Mouse (Mus musculus): ENCODE measurements around the gene Suclg1. TPM values are rescaled to one million over a fixed set of nuclear protein-coding genes. Genes with fewer than 3 reads are reported as not detected.

Suclg1 gene
- polyA plus RNA-seq, 1 experiment from 2014 or later, result 307 TPM

DNA sequence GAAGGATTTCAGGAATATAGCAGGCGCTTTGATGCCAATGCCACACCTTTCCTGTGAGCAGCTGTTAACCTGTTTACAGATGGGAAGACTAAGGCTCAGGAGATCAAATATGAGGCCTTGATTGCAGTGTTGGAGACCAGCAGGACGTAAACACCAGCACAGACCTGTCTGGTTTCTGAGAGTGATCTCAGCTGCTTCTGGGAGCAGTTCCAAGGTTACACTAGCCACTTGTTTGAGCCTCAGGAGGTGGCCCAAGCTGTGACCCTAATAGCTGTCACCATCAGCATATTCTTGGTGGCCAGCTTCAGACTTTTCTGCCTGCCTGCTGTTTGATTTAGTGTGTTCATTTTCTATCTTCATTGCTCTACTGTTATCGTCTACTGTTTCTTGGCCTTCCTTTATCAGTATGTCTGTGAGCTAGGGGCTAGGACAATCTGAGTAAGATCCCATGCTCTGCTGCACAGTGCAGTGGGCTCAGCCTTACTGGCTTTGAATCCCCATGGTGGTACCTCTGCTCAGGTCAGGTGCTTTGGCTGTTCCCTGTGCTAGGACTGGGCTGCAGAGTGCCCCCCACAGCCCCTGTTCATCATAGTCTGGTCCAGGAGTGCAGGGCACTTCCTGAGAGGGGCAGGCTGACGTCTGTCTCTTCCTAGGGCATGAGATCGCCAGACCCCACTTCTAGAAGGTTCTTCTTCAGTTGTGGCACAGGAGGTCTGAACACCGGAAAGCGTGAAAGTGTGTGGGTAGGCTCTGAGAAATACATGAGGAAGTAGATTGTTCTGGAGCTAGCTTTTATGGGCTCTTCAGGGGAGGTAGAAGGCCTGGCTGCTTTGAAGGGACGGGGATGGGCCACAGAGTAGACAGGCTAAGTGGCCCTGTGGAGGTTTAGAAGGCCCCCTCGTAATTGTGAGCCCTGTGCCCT lies 6.4 kb downstream of the Suclg1 start:
- Histone ChIP-seq H3K9ac (ENCODE audit: low read depth, low read length) (0 out of 2 replicates have a peak overlapping the region, but pooled peaks have one; percentile 40), H3K4me1 (replicated peaks; ENCODE audit: insufficient read depth, low read length) (peaks cover 10% of the 10 kb centered on the region), H3K4me2 (ENCODE audit: low read length) (no peak overlapping the region), H3K27ac (no peak overlapping the region), H3K27me3 (ENCODE audit: insufficient read depth, low read length) (no peaks in the 10 kb centered on the region), H3K36me3 (ENCODE audit: insufficient read depth, low read length) (0 out of 2 replicates have a peak, but pooled peaks cover 5% of the 10 kb centered on the region), H3K9me3 (replicated peaks; ENCODE audit: low read length) (no peaks in the 10 kb centered on the region), H3K4me3 (replicated peaks; ENCODE audit: low read depth, low read length) (no peak overlapping the region)
- no peak for TF ChIP-seq CTCF (IDR thresholded peaks at IDR 0.05; ENCODE audit: low read depth)
- 70% methylated on average over 9 of the region's 9 CpGs for WGBS
- no peak; the same call in none of the 2 replicates for ATAC-seq (replicated peaks; ENCODE audit: low FRiP score, low read depth)
- DNase-seq (ENCODE audit: low spot score), result peak; percentile 18

DNA sequence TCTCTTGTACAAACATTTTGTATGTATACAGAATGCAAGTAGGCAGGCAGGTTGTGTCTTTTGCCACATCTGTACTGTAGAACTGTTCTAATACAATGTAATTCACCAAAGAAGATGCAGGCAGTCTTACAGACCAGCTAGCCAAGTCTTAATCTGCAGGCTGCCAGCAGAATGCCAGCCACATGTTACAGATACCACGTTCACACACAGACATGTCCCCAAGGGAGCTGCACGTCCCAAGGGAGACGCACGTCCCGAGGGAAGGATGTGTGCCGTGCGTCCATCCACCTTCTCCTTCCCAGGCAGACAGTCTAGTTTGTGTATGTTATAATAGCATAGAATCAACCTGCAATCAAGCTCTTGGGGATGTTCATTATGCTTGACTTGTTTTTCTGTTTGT lies 8.9 kb downstream of the Suclg1 start:
- no peak overlapping the region for H3K9ac ChIP-seq (ENCODE audit: low read depth, low read length)
- no peak for ATAC-seq (replicated peaks; ENCODE audit: low FRiP score, low read depth)
- H3K4me3 ChIP-seq (replicated peaks; ENCODE audit: low read depth, low read length), result no peak overlapping the region
- H3K4me2 ChIP-seq (ENCODE audit: low read length), result no peak overlapping the region
- no peaks in the 10 kb centered on the region for H3K9me3 ChIP-seq (replicated peaks; ENCODE audit: low read length)
- 94% methylated on average over 7 of the region's 7 CpGs for WGBS
- no peak for TF ChIP-seq CTCF (IDR thresholded peaks at IDR 0.05; ENCODE audit: low read depth)
- no peaks in the 10 kb centered on the region for H3K27me3 ChIP-seq (ENCODE audit: insufficient read depth, low read length)
- no peak for DNase-seq (ENCODE audit: low spot score)
- peaks cover 19% of the 10 kb centered on the region for H3K36me3 ChIP-seq (ENCODE audit: insufficient read depth, low read length)
- H3K27ac ChIP-seq, result no peak overlapping the region
- H3K4me1 ChIP-seq (replicated peaks; ENCODE audit: insufficient read depth, low read length), result peaks cover 9% of the 10 kb centered on the region; the same call in 1 of the 2 replicates

DNA sequence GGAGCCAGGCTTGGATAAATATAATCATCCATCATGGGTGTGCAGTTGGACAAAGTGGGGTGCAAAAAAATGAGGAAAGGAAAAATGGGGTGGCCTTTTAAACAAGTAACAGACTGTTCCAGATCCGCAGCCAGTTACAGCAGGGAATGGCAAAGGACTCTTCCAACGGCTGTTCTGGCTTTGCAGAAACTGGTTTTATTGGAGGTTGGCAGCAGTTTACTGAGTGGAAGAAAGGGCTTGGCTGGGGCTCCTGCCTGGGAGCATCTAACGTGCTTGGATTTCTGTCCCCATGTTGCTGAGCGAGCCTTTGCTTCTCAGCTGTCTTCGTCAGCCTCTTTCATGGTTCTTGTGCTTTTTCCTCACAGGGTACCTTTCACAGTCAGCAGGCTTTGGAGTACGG lies 11.9 kb downstream of the Suclg1 start:
- Histone ChIP-seq H3K27ac (no peak overlapping the region), H3K9ac (ENCODE audit: low read depth, low read length) (no peak overlapping the region), H3K4me3 (replicated peaks; ENCODE audit: low read depth, low read length) (no peak overlapping the region), H3K4me2 (ENCODE audit: low read length) (no peak overlapping the region), H3K36me3 (ENCODE audit: insufficient read depth, low read length) (peaks cover 35% of the 10 kb centered on the region), H3K27me3 (ENCODE audit: insufficient read depth, low read length) (no peaks in the 10 kb centered on the region), H3K4me1 (replicated peaks; ENCODE audit: insufficient read depth, low read length) (no peaks in the 10 kb centered on the region), H3K9me3 (replicated peaks; ENCODE audit: low read length) (no peaks in the 10 kb centered on the region)
- no peak for TF ChIP-seq CTCF (IDR thresholded peaks at IDR 0.05; ENCODE audit: low read depth)
- DNase-seq (ENCODE audit: low spot score) (no peak), ATAC-seq (replicated peaks; ENCODE audit: low FRiP score, low read depth) (no peak)
- WGBS, result 81% methylated on average over 6 of the region's 6 CpGs

DNA sequence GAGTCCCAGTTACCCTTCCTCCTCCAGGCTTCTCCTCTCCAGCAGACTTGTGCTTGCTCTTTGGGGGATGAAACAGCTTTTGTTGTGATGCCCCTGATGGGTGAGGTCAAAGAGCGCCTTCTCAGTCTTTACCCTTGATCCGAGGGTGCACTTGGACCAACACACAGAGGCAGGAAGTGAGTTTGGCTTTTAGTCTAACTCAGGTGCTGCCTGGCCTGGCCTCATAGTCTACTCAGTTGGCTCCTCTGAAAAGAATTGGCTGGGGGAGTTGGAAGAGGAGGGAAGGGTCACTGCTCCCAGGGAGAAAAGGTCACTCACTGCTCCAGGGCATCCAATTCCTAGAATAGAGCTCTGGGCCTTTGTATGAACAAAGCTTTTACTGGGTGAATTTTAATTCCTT lies 16.6 kb downstream of the Suclg1 start:
- Histone ChIP-seq H3K4me3 (replicated peaks; ENCODE audit: low read depth, low read length) (no peak overlapping the region), H3K4me1 (replicated peaks; ENCODE audit: insufficient read depth, low read length) (no peaks in the 10 kb centered on the region), H3K9me3 (replicated peaks; ENCODE audit: low read length) (no peaks in the 10 kb centered on the region), H3K36me3 (ENCODE audit: insufficient read depth, low read length) (peaks cover 45% of the 10 kb centered on the region), H3K9ac (ENCODE audit: low read depth, low read length) (no peak overlapping the region), H3K27me3 (ENCODE audit: insufficient read depth, low read length) (no peaks in the 10 kb centered on the region), H3K27ac (no peak overlapping the region), H3K4me2 (ENCODE audit: low read length) (no peak overlapping the region)
- ATAC-seq (replicated peaks; ENCODE audit: low FRiP score, low read depth), result no peak
- WGBS, result 46% methylated on average over 2 of the region's 2 CpGs
- TF ChIP-seq CTCF (IDR thresholded peaks at IDR 0.05; ENCODE audit: low read depth), result no peak
- no peak for DNase-seq (ENCODE audit: low spot score)

DNA sequence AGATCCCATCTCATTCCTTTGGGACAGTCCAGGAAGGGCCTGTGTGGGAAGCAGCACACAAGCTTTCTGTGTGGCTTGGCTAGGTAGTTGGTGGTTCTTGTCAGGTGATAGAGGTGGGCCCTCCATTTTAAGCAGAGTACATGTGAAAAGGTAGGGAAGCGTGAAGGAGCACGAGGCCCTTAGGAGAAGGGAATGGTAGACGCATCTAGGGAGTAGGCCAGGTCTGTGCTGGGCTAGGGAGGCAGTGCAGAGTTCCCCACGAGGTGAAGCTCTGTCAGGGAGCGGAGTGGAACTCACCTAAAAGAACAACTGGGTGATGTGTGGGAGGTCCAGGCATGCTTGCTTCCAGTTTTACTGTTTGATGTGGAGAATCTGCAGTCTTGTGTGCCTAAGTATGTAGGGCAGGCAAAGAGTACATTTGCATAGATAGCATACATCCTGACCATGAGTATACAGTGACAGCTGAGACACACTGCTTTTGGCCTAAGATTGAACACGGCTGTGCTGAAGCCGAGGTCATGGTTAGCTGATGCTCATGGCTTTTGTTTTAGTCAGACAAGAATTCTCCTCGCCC lies 19.6 kb downstream of the Suclg1 start:
- Histone ChIP-seq H3K36me3 (ENCODE audit: insufficient read depth, low read length) (peaks cover 54% of the 10 kb centered on the region; the same call in 1 of the 2 replicates), H3K27ac (no peak overlapping the region), H3K4me3 (replicated peaks; ENCODE audit: low read depth, low read length) (no peak overlapping the region), H3K9ac (ENCODE audit: low read depth, low read length) (no peak overlapping the region), H3K4me1 (replicated peaks; ENCODE audit: insufficient read depth, low read length) (no peaks in the 10 kb centered on the region), H3K4me2 (ENCODE audit: low read length) (no peak overlapping the region), H3K27me3 (ENCODE audit: insufficient read depth, low read length) (no peaks in the 10 kb centered on the region), H3K9me3 (replicated peaks; ENCODE audit: low read length) (no peaks in the 10 kb centered on the region)
- 86% methylated on average over 8 of the region's 8 CpGs for WGBS
- ATAC-seq (replicated peaks; ENCODE audit: low FRiP score, low read depth) (no peak), DNase-seq (ENCODE audit: low spot score) (no peak)
- no peak for TF ChIP-seq CTCF (IDR thresholded peaks at IDR 0.05; ENCODE audit: low read depth)

DNA sequence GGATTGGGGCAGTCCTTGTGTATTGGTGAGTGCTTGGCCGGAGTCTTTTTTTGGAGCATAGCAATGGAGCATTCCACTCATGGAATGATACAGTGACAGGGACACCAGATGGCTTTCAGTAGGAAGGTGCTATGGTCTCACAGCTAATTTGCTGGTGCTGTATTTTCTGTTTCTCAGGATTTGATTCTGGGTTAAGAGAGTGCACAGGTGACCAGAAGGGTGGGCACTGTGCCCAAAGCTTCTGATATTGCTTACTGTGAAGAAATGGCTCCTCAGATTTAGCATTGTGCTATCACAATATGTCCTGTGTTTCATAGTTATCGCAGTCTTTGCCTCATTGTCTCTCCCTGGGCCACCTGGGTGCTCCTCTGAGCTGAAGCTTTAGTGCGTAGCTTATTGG lies 21.2 kb downstream of the Suclg1 start:
- no peak for TF ChIP-seq CTCF (IDR thresholded peaks at IDR 0.05; ENCODE audit: low read depth)
- peaks cover 55% of the 10 kb centered on the region; the same call in 1 of the 2 replicates for H3K36me3 ChIP-seq (ENCODE audit: insufficient read depth, low read length)
- H3K9me3 ChIP-seq (replicated peaks; ENCODE audit: low read length), result no peaks in the 10 kb centered on the region
- no peak for ATAC-seq (replicated peaks; ENCODE audit: low FRiP score, low read depth)
- no peaks in the 10 kb centered on the region for H3K4me1 ChIP-seq (replicated peaks; ENCODE audit: insufficient read depth, low read length)
- 96% methylated on average over 3 of the region's 3 CpGs for WGBS
- no peak for DNase-seq (ENCODE audit: low spot score)
- H3K9ac ChIP-seq (ENCODE audit: low read depth, low read length), result no peak overlapping the region
- H3K27ac ChIP-seq, result no peak overlapping the region
- no peak overlapping the region for H3K4me2 ChIP-seq (ENCODE audit: low read length)
- no peaks in the 10 kb centered on the region for H3K27me3 ChIP-seq (ENCODE audit: insufficient read depth, low read length)
- H3K4me3 ChIP-seq (replicated peaks; ENCODE audit: low read depth, low read length), result no peak overlapping the region

Data from kidney, postnatal 0 days (tissue).